Mouse (Mus musculus) Patski (cell line): ENCODE data around the gene Mdm1. TPM values are rescaled to one million over a fixed set of nuclear protein-coding genes. Genes with fewer than 3 reads are reported as not detected.

Experiments
- ATAC-seq: fragments of 100-300 bp; one replicate; pipeline ENCODE4 v1.8.0; 2021
- CTCF ChIA-PET: fragments of 350-600 bp; sonication (Branson Sonifier 250); formaldehyde crosslinking; loops from one replicate; lab custom pipeline; 2022; ENCODE audit warnings: inconsistent platforms; lab: Charles Lee
- POLR2A ChIA-PET: fragments of 350-600 bp; sonication (Branson Sonifier 250); formaldehyde crosslinking; loops from one replicate; lab custom pipeline; 2022; ENCODE audit warnings: antibody characterized with exemption, inconsistent platforms; lab: Charles Lee
- DNase-seq: peaks from one replicate; pipeline ENCODE4 v3.0.0-alpha.2; 2011; ENCODE audit warnings: low read depth, low spot score
- H3K27me3 ChIP-seq: fragments of 371-371 bp; one replicate; pipeline ENCODE4 v1.5.1; 2021
- CTCF ChIP-seq: fragments of 100-300 bp; IDR thresholded peaks from one replicate; pipeline ENCODE4 v1.5.1; 2021
- in situ Hi-C: fragments of 300-500 bp; cut with MboI; formaldehyde crosslinking; loops from 3 replicates; pipeline ENCODE4 v1.11.1; 2018; ENCODE audit warnings: low pct_unique_long_range_greater_than_20kb, mixed read lengths
- polyA plus RNA-seq: library from polyadenylated mRNA; unstranded; gene quantifications from one replicate; pipeline ENCODE4 v1.2.3, GENCODE M21; 2021

The Mdm1 gene
- polyA plus RNA-seq, result 11.7 TPM

DNA sequence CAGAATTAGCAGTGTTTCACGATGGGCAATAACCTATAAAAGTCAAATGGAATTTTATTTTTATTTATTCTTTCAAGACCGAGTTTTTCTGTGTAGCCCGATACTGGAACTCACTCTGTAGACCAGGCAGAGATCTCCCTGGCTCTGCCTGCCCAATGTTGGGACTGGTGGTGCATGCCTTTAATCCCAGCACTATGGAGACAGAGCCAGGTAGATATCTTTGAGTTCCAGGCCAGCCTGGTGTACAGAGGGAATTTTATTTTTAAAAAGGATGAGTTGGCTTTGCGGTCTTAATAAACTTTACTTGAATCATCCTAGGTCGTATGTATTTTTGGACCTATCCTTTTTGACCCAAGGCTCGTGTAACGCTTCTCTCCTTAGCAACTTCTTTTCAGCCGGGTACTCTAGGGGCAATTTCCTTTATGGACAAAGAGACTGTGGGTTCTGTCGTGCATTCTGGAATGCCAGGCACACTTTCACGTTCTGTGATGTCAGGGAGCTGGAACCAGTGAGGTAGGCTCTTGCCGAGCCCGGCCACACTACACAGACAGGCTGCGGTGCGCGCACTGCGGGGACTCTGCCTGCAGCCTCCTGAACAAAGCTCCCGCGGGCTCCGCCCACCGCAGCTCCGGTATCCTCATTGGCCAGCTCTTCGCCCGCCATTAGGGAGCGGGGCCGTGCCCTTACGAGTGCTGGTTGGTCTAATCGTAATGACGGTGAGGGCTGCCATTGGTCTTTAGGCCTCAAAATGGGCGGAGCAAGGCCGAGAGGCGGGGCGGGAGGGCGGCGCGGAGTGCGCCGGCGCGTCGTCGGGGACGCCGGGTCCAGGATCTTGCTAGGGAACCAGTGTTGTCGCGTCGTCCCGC lies at the start of gene Mdm1:
TSS of gene Mdm1 (plus strand) at position 794 of the 866 bp plus-strand sequence.
- DNase-seq (peak; percentile 83), ATAC-seq (peak; percentile 100)
- in situ Hi-C loops, result no loop called here
- TF ChIP-seq CTCF, result no peak
- ChIA-PET POLR2A (no interaction called here), CTCF (no interaction called here)
- H3K27me3 ChIP-seq, result peaks cover 4% of the 10 kb centered on the region

DNA sequence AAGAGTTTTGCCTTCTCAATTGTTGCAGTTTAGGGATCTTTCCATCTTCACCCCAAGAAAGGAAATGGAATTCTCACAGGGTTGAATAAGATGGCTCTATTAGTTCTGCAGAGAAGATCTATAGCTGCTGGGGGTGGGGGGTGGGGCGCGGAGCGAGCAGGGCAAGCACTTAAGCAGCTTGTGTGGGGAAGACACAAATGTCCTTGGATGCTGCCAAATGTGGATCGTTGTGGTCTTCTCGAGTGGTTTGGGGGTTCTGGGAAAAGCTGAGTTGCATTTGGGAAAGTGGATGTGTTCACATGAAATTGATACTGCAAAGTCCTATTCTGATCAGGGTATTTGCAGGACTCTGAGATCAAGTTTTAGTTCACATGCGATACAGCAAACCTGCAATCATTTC lies 48.9 kb upstream of the Mdm1 start:
- ATAC-seq (no peak), DNase-seq (no peak)
- H3K27me3 ChIP-seq, result peaks cover 4% of the 10 kb centered on the region
- no peak for TF ChIP-seq CTCF
- ChIA-PET CTCF (no interaction called here), POLR2A (no interaction called here)
- in situ Hi-C loops, result no loop called here

DNA sequence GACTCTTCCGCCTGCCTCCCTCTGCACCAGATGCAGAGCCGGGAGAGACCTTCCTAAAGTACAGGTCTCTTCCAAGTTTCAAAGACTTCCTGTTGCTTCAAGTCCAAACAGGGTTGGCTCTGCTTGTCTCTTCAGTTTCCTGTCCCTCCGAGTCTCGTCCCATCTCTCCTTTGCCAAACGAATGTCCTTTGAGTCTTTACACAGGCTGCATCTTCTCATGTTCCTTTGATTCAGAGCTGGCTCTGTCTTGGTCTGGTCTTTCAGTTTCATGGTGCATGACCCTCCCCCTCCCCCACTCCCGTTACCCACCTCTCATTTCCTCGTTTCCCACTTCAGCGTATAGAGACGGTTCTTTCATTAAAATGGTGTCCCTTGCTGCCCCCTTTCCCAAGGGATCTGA lies 47.9 kb upstream of the Mdm1 start:
- H3K27me3 ChIP-seq, result peaks cover 4% of the 10 kb centered on the region
- CTCF ChIA-PET, result no interaction called here
- no peak for DNase-seq
- in situ Hi-C loops, result no loop called here
- POLR2A ChIA-PET, result no interaction called here
- ATAC-seq, result no peak
- TF ChIP-seq CTCF, result no peak

DNA sequence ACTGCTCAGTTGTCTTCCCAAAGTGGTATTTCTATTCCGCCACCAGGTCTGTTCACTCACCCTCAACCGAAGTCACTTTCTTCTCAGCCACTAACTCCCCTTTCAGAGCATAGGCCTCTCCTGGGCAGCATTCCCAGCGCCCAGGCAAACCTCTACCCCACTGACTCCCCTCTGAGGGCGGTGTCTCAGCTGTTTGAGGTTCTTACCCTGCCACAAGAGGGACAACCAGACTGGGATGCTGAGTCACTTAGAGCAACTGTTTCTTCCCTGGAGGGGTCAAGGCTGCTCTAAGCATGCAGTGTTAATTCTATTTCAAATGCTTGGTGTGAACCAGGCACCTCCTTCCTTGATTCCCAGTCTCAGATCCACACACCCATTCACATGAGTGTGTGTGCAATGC lies 46.8 kb upstream of the Mdm1 start:
- DNase-seq, result no peak
- CTCF ChIA-PET, result no interaction called here
- H3K27me3 ChIP-seq, result peaks cover 5% of the 10 kb centered on the region
- ATAC-seq, result no peak
- POLR2A ChIA-PET, result no interaction called here
- TF ChIP-seq CTCF, result no peak
- in situ Hi-C loops, result no loop called here

DNA sequence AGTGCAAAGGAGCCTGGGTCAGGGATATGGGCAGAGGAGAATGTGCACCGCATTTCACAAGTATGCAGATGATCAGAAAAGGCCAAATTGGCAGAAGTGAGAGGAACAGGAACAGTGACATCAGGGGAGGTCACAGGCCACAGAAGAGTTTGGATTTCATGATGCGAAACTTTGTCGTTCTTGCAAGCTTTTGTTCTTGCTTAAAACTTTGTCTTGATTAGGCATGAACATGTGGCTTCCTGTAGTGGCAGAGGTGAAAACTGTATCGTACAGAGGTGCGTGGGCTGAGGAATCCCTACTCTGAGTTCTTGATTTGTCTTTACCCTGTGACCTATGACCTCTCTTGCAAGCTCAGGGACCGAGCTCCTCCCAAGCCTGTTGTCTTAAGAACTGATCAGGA lies 45.4 kb upstream of the Mdm1 start:
- H3K27me3 ChIP-seq, result peaks cover 5% of the 10 kb centered on the region
- in situ Hi-C loops, result no loop called here
- no peak for TF ChIP-seq CTCF
- DNase-seq (no peak), ATAC-seq (no peak)
- ChIA-PET POLR2A (no interaction called here), CTCF (no interaction called here)

DNA sequence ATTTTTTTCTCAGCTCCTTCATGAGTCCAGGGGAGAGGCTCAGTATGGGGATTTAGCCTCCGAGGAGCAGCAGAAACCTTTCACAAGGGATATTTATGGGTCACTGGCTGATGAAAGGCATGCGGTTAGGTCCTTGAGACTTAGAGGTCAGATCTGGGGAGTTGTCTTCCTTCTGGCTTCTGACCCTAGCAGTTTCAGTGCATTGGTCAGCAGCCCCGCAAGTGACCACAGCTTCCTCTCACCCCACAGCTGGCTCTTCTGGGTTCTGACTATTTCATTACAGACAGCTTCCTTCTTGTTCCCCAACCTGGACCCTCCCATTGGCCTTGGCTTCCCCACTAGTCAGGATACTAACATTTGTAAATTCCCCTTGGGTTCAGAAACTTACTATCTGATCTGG lies 43.7 kb upstream of the Mdm1 start:
- no peak for TF ChIP-seq CTCF
- no peak for DNase-seq
- ChIA-PET POLR2A (no interaction called here), CTCF (interaction anchor here (1.3 kb wide), 1 partner anchor 12 kb away, joined by 3 read pairs; no protein-coding TSS in a partner anchor)
- no peak for ATAC-seq
- H3K27me3 ChIP-seq, result peaks cover 5% of the 10 kb centered on the region
- in situ Hi-C loops, result no loop called here

DNA sequence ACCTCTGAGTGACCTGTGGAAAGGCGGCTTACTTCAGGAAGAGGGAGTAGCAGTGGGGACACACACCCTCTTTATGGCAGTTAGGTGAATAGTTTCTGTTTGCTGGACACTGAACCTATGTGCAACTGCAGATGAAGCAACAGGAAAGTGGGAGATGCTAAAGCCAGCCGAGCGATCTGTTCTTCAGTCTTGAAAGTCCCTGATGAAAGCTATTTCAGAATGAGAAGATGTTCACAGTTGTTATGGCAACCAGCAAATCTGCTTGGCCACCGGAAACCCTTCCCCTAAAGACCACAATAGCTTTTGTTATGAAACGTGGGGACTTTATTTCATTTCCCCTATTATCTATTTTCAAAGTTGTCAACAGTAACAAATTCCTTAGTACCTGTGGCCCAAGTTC lies 41.0 kb upstream of the Mdm1 start:
- POLR2A ChIA-PET, result no interaction called here
- in situ Hi-C loops, result no loop called here

DNA sequence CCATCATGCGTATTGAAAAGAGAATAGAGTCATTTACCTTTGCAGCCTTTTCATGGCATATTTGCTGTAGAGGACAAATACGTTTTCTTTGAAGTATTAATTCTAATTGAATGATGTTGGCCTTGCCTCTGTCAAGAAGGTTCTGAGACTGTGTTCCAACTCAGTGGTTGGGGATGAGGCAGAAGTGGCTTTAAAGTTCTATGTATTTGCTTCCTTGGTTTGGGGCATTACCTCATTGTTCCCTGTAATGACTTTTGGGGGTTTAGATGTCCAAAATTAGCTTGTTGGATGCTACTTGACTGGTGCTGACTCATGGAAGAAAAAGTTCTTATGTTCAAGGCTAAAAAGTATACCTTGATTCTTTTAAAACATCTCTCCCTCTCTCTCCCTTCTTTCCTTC lies 40.6 kb upstream of the Mdm1 start:
- TF ChIP-seq CTCF, result no peak
- ChIA-PET CTCF (no interaction called here), POLR2A (no interaction called here)

More for the DNA sequence above, 41.0 kb upstream of the Mdm1 start:
- no peak for TF ChIP-seq CTCF
- peaks cover 5% of the 10 kb centered on the region for H3K27me3 ChIP-seq
- CTCF ChIA-PET, result no interaction called here
- no peak for DNase-seq
- ATAC-seq, result no peak

DNA sequence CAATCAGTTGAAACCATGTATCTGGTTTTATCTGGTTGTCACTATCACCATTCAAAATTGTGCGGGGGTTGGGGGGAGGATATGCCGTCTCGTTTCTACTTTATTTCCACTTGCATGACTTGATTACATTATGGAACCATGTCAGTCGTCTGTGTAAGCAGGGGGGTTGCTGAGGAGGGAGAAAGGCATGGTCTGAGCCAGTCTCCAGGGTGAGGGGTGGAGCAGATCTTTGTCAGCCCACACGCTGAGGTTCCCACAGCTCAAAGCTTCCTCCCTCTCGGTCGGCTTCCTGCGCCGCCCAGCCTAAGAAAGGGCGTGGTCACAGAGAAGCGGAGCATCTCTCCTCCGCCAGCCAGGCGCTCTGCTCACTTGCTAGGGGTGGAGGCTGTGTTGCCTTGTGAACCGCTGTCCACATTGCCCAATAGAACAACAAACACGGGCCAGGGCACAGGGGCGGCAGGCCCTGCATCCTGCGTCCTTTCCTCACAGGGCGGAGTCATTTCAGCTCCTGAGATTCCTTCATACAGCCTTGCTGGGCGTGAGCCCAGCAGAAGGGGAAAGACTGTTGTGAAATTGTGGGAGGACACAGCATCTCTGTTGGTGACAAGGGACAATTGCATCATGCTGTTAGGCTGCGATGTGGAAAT lies 38.5 kb upstream of the Mdm1 start:
- peaks cover 5% of the 10 kb centered on the region for H3K27me3 ChIP-seq
- TF ChIP-seq CTCF, result no peak
- DNase-seq (no peak), ATAC-seq (no peak)
- ChIA-PET CTCF (no interaction called here), POLR2A (no interaction called here)
- in situ Hi-C loops, result no loop called here

More for the DNA sequence above, 40.6 kb upstream of the Mdm1 start:
- ATAC-seq (no peak), DNase-seq (no peak)
- peaks cover 5% of the 10 kb centered on the region for H3K27me3 ChIP-seq
- in situ Hi-C loops, result no loop called here

DNA sequence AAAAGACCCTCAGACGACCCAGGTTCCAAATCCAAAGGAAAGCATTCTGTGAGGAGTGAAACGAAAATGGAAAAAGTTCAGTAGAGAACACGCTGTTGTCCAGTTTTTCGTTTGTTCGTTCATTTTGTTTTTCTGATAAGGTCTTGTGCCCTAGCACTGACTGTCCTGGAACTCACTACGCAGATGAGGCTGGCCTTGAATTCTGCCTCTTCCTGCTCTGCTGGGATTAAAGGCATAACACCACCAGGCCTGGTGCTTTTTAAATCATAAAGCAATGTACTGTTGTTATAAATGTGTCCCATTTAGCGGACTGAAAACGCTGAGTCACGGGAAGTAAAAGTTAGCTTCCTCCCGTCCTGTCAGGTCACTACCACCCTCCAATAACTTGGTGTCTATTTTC lies 37.7 kb upstream of the Mdm1 start:
- ChIA-PET POLR2A (no interaction called here), CTCF (no interaction called here)
- DNase-seq (no peak), ATAC-seq (no peak)
- peaks cover 5% of the 10 kb centered on the region for H3K27me3 ChIP-seq
- no peak for TF ChIP-seq CTCF
- in situ Hi-C loops, result no loop called here

DNA sequence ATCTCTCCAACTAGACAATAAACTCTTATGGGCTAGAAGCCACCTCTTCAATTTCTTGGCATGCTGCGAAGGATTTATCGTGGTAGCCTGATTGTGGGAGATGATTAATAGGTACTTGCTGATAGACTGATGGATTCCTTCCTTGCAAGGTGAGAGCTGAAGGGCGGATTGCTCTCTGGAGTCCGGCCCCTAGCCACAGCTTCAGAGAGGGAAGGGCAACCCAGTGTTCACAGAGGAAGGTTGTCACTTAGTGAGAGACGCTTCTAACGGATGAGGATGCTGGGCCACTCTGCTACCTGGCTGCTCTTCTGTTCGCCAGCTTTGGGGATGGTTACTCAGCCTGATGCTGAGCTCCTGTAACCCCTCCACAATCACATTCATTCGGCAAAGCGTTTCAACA lies 34.6 kb upstream of the Mdm1 start:
- POLR2A ChIA-PET, result no interaction called here

More for the DNA sequence above, 34.6 kb upstream of the Mdm1 start:
- ATAC-seq, result no peak
- DNase-seq, result no peak
- CTCF ChIA-PET, result no interaction called here
- TF ChIP-seq CTCF, result no peak
- no peaks in the 10 kb centered on the region for H3K27me3 ChIP-seq
- in situ Hi-C loops, result no loop called here
